Mouse (Mus musculus): ENCODE measurements at regions not wholly inside any gene's neighbourhood (a gene's known extent, or its start where the extent isn't known, plus 50 kb on each side); places are given as distances from the start of the nearest gene placed in this dataset.

- no peak for TF ChIP-seq ZC3H11A (IDR thresholded peaks at IDR 0.05; ENCODE audit: low read depth, low read length)
- no peak for TF ChIP-seq CTCF (conservative IDR thresholded peaks at IDR 0.05 in 1 of 2, IDR thresholded peaks at IDR 0.05 in 1 of 2; ENCODE audit: low read depth in 2 of 2, low read length in 2 of 2)
- TF ChIP-seq HCFC1 (IDR thresholded peaks at IDR 0.05; ENCODE audit: low read depth, low read length) = no peak
- TF ChIP-seq POLR2A (IDR thresholded peaks at IDR 0.05; ENCODE audit: low read depth, low read length) = no peak
These were observed 220.2 kb upstream of the Adgrl3 start for GRCm38 (mm10) chr5:80799777-80800176.

All from CH12.LX (cell line).